Mouse (Mus musculus) gastrocnemius, adult 2 months (tissue): ENCODE results near the gene Tns4. TPM values are rescaled to one million over a fixed set of nuclear protein-coding genes. Genes with fewer than 3 reads are reported as not detected.

Source experiments
- DNase-seq: peaks from one replicate; pipeline ENCODE4 v3.0.0; 2022
- H3K27ac ChIP-seq: fragments of 200-600 bp; 2 replicates; pipeline ENCODE4 v1.8.1; 2022; ENCODE audit warnings: mild to moderate bottlenecking
- H3K4me3 ChIP-seq: fragments of 200-600 bp; 2 replicates; pipeline ENCODE4 v1.8.1; 2022; ENCODE audit warnings: mild to moderate bottlenecking, moderate library complexity
- CTCF ChIP-seq: fragments of 200-600 bp; IDR thresholded peaks from 2 replicates; pipeline ENCODE4 v1.8.1; 2022; ENCODE audit warnings: antibody characterized with exemption, mild to moderate bottlenecking, moderate library complexity
- intact Hi-C: fragments of 180-260 bp; cut with DNase I; formaldehyde crosslinking; loops from one replicate; pipeline ENCODE4 v1.15.1; 2025
- total RNA-seq, 2 experiments: library from RNA; stranded (reverse); gene quantifications; 2 replicates each; pipeline ENCODE4 v1.2.3; 2021

Gene Tns4
- total RNA-seq, 2 experiments from 2014 or later = 0.22 TPM; not detected in 1

DNA sequence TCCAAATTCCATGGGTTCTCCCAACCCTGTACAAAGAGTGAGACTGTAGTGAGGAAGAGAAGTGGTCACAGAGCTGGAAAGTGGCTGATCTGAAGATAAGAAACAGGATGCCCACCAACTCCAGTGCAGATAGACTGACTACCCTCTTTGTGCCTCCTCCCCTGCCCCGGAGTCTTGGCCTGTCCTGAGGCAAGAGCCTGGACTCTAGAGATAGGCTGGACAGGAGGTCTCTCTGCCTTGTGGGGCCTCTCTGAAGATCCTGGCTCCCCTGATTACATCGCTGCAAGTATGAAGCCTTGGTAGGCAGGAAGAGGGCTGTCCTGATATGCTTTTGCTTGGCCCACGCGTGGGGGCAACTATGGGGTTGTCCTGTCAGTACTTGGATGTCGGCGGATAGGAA lies 52.9 kb downstream of the Tns4 start:
- TF ChIP-seq CTCF = no peak
- Histone ChIP-seq H3K4me3 (no peak overlapping the region), H3K27ac (no peak overlapping the region)
- no peak for DNase-seq
- intact Hi-C loops = loop anchor here (5.0 to 10.0 kb wide), 2 partner anchors 54 to 111 kb away; partner anchors contain the start of genes Gjd3 and Rara

DNA sequence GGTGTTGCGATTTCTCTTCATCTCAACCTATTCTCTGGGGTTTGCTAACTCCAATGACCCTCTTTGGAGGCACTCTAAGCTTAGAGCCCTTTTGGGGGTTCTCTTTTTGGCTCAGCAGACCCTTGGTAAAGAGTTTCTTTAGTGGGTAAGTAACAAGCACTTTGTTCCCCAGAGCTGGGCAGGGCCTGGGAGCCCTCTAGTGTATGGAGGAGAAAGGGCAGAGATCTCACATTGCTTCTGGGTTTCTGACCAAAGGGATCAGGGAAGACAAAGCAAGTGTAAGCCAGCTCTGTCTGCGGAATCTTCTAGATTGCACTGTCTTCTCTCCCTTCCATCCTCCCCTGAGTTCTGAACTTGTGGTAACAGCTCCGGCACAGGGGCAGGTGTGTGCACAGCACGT lies 53.8 kb downstream of the Tns4 start:
- intact Hi-C loops = loop anchor here (5.0 to 10.0 kb wide), 2 partner anchors 53 to 111 kb away; partner anchors contain the start of genes Gjd3 and Rara
- TF ChIP-seq CTCF = peak; percentile 30; the same call in 1 of the 2 replicates

DNA sequence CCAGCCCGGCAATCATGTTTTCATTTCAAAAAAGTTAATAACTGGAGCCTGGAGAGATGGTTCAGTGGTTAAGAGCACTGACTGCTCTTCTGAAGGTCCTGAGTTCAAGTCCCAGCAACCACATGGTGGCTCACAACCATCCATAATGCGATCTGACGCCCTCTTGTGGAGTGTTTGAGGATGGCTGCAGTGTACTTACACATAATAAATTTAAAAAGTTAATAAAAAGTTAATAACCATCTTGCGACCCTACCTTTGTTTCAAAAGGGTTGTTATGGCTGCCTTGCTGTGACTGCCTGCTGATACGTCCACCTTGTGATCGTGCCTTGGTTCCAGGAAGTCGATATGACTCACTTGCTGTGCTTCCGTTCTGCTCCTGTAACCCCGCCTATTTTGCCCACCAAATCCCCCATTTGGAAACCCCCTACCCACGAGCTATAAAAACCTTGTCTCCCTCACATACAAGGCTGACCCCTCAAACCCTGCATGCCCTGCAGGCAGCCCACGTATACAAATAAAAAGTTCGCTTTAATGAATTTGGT lies 62.1 kb downstream of the Tns4 start:
- H3K4me3 ChIP-seq = no peak overlapping the region
- no peak overlapping the region for H3K27ac ChIP-seq
- no peak for DNase-seq
- intact Hi-C loops = no loop called here
- TF ChIP-seq CTCF = peak; percentile 15; the same call in 1 of the 2 replicates

More for the DNA sequence above, 53.8 kb downstream of the Tns4 start:
- Histone ChIP-seq H3K4me3 (no peak overlapping the region), H3K27ac (no peak overlapping the region)
- DNase-seq = no peak

DNA sequence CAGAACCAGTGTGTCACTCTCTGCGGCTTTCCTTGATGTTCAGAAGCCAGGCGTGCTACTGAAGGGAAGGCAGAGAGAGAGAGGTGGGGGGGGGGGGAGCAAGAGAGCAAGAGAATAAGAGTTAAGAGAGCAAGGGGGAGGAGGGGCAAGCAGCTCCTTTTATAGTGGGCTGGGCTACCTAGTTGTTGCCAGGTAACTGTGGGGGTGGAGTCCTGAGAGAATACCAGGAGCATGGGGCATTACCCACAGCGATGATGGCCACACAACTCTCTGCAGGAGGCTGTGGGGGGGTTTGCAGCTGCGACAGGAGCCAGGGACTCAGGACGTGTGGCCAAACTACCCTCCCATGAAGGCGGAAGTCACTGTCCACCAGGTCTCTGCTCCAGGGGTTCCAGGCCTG lies 63.2 kb downstream of the Tns4 start:
- Histone ChIP-seq H3K4me3 (no peak overlapping the region), H3K27ac (no peak overlapping the region)
- DNase-seq = no peak
- intact Hi-C loops = no loop called here
- TF ChIP-seq CTCF = no peak

DNA sequence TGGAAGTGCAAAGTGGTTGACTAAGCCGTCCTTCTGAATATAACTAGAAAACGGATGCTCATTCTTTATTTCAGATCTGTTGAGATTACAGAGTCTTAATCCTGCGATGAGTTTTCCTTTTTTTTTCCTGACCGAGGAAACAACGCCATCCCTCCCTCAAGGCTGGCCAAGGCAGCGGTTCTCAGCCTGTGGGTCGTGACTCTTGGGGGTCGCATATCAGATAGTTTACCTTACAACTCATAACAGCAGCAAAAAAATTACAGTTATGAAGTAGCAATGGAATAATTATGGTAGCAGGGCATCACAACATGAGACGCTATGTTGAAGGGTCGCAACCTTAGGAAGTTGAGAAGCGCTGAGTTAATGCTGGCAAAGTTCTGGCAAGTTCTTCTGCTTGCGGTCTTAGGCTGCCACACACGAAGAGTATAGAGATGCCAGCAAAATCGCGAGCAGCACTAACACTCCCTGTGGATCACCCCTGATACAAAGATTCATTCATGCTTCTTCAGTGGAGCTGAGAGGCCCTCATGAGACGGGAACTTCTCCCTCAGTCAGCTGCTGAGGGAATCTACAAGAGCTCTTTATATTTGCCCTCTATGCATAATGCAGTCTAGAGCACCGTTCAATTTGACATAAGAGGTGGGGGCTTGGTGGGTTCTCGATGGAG lies 64.5 kb downstream of the Tns4 start:
- no peak for TF ChIP-seq CTCF
- intact Hi-C loops = no loop called here
- peak overlapping the region; percentile 63; the same call in 1 of the 2 replicates for H3K27ac ChIP-seq
- DNase-seq = no peak
- peak overlapping the region; percentile 82 for H3K4me3 ChIP-seq

DNA sequence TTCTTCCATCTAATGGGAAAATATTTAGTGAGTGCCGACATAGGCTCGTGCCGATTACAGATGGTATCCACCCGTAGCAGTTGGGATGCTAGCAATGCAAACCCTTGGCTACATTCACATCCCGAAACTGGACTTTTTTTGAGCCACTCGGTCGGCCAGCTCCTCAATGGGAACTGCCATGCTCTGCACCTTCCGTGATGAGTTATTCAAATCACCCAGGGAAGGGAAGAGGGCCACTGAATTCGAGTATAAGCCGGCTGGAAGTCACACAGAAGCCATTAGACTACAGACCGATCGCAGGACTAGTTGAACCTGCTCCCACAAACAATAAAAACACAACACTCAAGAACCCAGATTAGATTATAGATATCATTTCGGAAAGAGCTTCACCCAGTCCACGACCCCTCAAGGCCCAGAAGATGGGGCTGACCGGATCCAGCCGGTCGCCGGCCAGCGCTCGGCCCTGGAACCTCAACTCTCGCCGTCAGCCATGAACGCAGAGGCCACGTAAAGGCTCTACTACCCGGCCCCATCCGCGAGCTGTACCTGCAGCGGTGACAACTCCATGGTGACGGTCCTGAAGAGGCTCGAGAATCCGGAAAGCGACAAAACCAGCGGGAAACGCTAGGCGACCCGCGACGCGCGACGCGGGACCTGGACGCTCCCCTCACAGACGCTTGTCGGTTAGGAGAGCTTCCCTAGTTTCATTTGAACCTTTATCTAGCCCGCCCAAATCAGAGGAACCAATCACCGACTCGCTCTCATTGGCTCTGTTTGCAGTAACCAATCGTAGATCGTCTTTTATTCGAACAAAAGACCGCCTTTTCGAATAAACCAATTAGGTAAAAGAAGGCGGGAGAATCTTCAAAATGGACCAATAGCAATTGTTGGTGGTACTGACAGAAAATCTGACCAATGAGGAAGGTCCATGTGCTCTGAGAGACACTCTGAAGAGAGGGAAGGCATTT lies 65.3 kb downstream of the Tns4 start, which contains the start of gene Top2a:
TSS of gene Top2a (minus strand) at position 690 of the 968 bp plus-strand sequence.
- peak; percentile 80 for DNase-seq
- H3K27ac ChIP-seq = peak within 1 kb of the TSS; percentile 63; the same call in 1 of the 2 replicates
- TF ChIP-seq CTCF = no peak
- peak within 1 kb of the TSS; percentile 82 for H3K4me3 ChIP-seq
- intact Hi-C loops = no loop called here

DNA sequence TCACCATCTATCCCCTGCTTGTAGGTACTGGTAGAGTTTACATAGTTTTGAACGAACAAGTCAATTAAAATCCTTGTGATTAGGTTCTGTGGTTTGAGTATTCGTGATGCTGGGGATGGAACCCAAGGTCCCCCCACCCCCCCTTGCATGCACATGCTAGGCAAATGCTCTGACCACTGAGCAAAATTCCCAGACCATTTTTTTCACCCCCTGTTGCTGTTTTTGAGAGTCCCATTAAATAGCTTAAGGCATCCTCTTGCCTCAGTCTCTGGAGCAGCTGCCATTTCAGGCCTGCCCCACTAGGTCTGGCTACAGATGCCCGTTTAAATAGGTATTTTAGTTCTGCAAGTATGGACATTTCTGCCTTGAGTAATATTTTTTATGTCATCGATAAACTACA lies 66.0 kb downstream of the Tns4 start:
- intact Hi-C loops = no loop called here
- Histone ChIP-seq H3K27ac (no peak overlapping the region), H3K4me3 (peak overlapping the region; percentile 82)
- DNase-seq = no peak
- no peak for TF ChIP-seq CTCF

DNA sequence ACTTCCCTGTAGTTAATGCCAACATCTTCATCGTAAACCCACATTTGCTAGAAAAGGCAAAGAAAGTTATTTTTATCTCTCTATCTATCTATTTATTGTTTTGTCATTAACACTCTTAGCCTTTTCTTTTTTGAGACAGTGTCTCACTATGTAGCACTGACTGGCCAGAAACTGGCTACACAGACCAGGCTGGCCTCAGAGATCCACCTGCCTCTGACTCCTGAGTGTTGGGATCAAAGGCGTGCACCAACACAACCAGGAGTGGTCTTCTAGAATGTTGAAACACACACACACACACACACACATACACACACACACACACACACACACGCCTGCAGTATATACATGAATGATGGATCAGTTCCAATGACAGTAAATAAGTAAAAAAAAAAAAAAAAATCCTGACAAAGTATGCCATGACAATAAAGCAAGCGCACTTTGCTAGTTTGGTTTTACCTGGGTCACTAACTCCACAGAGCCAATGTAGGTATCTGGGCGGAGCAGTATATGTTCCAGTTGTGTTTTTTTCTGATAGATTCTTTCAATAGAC lies 66.6 kb downstream of the Tns4 start:
- no peak for DNase-seq
- intact Hi-C loops = no loop called here
- TF ChIP-seq CTCF = no peak
- H3K27ac ChIP-seq = no peak overlapping the region
- H3K4me3 ChIP-seq = no peak overlapping the region

DNA sequence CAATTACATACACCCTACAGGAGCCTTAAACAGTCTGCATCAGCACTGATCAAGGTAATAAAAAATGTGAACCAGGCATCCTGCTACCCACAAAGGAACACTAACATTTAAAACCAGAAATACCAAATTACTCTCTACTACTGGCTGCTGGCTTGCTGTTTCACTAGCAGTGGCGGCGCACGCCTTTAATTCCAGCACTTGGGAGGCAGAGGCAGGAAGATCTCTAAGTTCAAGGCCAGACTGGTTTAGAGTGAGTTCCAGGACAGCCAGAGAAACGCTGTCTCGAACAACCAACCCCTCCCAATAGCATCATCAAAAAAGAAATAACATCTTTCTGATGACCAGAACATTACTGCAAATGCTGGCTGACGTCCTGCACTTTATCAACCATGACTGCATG lies 69.3 kb downstream of the Tns4 start:
- intact Hi-C loops = no loop called here
- no peak for DNase-seq
- no peak overlapping the region for H3K4me3 ChIP-seq
- H3K27ac ChIP-seq = no peak overlapping the region
- no peak for TF ChIP-seq CTCF

Other genes starting within 250 kb of the Tns4 start
- gene Wipf2, start 225.7 kb downstream of the Tns4 start, total RNA-seq = 1 to 10 TPM; 6.1 to 6.6 TPM
- gene Cdc6, start 181.5 kb downstream of the Tns4 start, total RNA-seq = under 1 TPM in 1 of 2 experiments, not detected in 1; 0.11 TPM
- 10 to 100 TPM; 10.2 to 12.4 TPM for gene Rara, start 161.5 kb downstream of the Tns4 start, total RNA-seq
- gene Gjd3, start 106.3 kb downstream of the Tns4 start, total RNA-seq = not detected
- under 1 TPM; 0.11 to 0.18 TPM for gene Top2a, start 65.1 kb downstream of the Tns4 start, total RNA-seq
- 10 to 100 TPM; 30.4 to 36.8 TPM for gene Igfbp4, start 48.1 kb downstream of the Tns4 start, total RNA-seq
- gene Ccr7, start 65.8 kb upstream of the Tns4 start, total RNA-seq = not detected
- gene Smarce1, start 141.7 kb upstream of the Tns4 start, total RNA-seq = 10 to 100 TPM; 33.2 to 33.4 TPM
- gene Krt222, start 154.8 kb upstream of the Tns4 start, total RNA-seq = 1 to 10 TPM; 2.0 to 6.1 TPM
- not detected for gene Krt24, start 196.0 kb upstream of the Tns4 start, total RNA-seq
- not detected for gene Krt25, start 233.6 kb upstream of the Tns4 start, total RNA-seq
- not detected for gene Krt26, start 248.7 kb upstream of the Tns4 start, total RNA-seq